Mouse (Mus musculus) layer of hippocampus, adult 11-12 months (tissue): ENCODE data around the gene Atp6v1a.

ENCODE experiments used
- DNase-seq: peaks from one replicate; pipeline ENCODE4 v3.0.0; 2022; ENCODE audit warnings: low spot score

Gene Atp6v1a

DNA sequence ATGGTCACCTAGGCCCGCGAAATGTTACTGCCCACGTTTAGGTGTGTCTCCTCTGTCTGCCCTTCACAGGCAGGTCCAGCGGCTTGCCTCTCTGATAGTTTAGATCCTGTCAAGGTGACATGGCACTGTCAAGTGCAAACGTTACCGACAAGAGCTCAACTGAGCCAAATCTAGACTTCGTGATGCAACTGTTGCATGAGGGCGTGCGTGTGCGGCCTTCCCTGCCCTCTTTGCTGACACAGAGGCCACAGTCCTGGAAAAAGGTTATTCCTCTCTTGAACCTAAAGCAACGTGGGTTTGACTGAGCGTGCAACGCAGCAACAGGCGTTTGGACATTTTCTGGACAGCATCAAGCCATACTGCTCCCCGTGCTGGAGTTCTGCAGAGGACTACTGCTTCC lies 78.2 kb downstream of the Atp6v1a start:
- DNase-seq = no peak

DNA sequence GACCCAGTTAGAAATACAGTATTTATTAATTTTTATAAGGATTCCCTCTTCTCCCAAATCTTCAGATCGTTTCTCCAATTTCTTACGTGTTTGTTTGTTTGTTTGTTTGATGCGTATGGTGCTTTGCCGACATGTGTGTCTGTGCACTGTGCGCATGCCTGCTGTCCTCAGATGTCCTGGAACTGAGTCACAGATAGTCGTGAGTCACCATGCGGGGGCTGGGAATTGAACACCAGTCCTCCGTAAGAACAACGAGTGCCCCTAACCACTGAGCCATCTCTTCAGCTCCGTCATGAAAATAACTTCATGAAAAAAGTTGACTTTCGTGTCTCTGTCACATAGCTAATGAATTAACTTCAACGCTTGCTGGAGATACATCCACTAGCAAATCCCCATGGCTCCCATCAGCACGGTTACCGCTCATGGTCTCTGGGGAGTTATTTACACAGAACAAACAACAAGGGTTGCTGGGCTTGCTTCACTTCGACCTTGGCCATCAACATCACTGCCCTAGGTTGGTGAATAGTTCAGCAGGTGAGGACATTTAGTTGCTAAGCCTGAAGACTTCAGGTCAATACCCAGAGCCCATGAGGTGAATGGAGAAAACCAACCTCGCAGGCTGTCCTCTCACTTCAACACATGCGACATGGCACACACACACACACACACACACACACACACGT lies 78.8 kb downstream of the Atp6v1a start:
- no peak for DNase-seq

- DNase-seq = peak; percentile 87
Observed at GRCm38 (mm10) chr16:44058745-44059144, 80.8 kb downstream of the Atp6v1a start.

GRCm38 (mm10) chr16:44055766-44056165 lies 83.7 kb downstream of the Atp6v1a start:
- DNase-seq = no peak

DNA sequence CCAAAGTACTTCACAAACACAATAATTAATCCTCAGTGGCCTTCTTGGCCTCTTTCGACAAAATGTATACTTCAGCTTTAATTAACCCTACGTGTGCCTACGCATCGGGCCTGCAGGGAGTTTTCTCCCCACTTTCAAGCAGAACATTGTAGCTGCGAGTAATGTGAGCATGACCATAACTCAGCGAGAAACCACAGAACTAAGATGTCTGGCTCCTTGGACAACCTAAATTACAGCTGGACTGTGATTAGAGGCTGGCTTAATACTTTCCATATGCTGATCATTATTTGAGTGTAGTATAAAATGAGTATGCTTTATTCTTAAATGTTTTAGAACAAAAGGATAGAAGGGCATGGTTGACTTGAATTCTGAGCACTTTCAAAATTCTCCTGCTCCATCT lies 86.2 kb downstream of the Atp6v1a start:
- no peak for DNase-seq

DNA sequence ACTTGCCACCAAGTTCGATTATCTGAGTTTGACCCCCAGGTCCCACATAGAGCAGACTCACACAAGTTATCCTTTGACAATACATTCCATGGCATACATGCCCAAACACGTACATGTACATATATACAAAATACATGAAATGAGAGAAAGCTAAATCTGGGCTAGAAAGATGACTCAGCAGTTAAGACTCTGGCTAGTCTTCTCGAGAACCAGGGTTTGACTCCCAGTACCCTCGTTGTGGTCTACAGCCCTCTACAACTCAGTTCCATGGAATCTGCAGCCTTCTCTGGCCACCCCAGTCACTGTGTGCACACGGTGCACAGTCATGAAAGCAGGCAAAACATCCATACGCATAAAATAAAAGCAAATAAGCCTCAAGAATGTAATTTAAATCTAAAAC lies 87.1 kb downstream of the Atp6v1a start:
- no peak for DNase-seq

- no peak for DNase-seq
Observed at GRCm38 (mm10) chr16:44050139-44050538, 89.4 kb downstream of the Atp6v1a start.

- DNase-seq = no peak
Observed at GRCm38 (mm10) chr16:44039112-44039511, 100.4 kb downstream of the Atp6v1a start.
